Mouse (Mus musculus) heart, postnatal 0 days (tissue): ENCODE results near the gene Fam163a.

Experiments
- CTCF ChIP-seq: IDR thresholded peaks from 2 replicates; pipeline ENCODE4 v1.5.1; 2016; ENCODE audit warnings: antibody characterized with exemption, control low read depth, low read depth
- EP300 ChIP-seq: IDR thresholded peaks from 2 replicates; pipeline ENCODE4 v1.6.1; 2016; ENCODE audit warnings: antibody characterized with exemption, low read depth

DNA sequence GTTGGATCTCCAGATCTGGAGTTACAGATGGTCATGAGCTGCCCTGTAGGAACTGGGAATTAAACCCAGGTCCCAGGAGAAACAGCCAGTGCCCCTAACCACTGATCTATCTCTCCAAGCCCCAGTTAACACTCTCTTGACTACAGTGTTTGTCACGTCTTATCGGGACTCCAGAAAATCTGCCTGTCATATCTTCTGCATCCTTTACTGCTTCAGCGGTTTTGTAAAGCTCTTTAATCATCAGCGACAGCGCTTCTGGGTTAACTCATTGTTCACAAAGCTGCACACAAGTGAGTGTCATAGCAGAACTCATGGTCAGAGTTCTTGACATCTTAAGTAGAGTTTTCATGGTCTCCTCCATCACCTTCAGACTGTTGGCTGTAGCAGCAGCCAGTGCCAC, 22.1 kb upstream of the Fam163a start:
- TF ChIP-seq CTCF (no peak), EP300 (no peak)
